Mouse (Mus musculus): ENCODE results near the gene Slc25a22. TPM values are rescaled to one million over a fixed set of nuclear protein-coding genes. Genes with fewer than 3 reads are reported as not detected.

The Slc25a22 gene
- polyA plus RNA-seq, 1 experiment from 2014 or later, result 17.2 TPM

DNA sequence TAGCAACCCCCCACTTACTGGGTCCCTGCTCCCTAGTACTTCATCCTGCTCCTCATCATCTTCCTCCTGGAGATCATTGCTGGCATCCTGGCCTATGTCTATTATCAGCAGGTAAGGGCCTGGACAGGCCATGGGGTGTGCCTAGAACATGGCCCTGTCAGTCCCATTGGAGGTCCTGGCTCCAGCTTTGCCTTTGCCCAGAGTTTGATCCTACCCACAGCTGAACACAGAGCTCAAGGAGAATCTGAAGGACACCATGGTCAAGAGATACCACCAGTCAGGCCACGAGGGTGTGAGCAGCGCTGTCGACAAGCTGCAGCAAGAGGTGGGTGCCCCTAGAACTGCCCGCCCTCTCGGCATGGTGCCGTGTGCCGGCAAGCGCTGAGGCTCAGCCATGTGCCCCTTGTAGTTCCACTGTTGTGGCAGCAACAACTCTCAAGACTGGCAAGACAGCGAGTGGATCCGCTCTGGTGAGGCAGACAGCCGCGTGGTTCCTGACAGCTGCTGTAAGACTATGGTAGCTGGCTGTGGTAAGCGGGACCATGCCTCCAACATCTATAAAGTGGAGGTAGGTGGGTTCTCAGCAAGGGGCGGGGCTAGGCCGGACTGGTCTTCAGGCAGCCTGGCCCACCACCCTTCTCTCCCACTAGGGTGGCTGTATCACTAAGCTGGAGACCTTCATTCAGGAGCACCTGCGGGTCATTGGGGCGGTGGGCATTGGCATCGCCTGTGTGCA, 32.4 kb upstream of the Slc25a22 start:
- H3K9ac ChIP-seq (ENCODE audit: low read length), result no peak overlapping the region
- no peaks in the 10 kb centered on the region for H3K9me3 ChIP-seq (ENCODE audit: control insufficient read depth, low read length)
- peaks cover 21% of the 10 kb centered on the region for H3K4me1 ChIP-seq (replicated peaks; ENCODE audit: control insufficient read depth, insufficient read depth)
- H3K4me2 ChIP-seq (replicated peaks; ENCODE audit: low read depth), result no peak overlapping the region
- H3K27ac ChIP-seq (replicated peaks), result no peak overlapping the region
- DNase-seq (ENCODE audit: low spot score) (no peak), ATAC-seq (ENCODE audit: low FRiP score, low TSS enrichment) (no peak)
- peaks cover 19% of the 10 kb centered on the region for H3K36me3 ChIP-seq (ENCODE audit: control insufficient read depth, insufficient read depth, low read length)
- WGBS, result 90% methylated on average over 18 of the region's 18 CpGs
- H3K4me3 ChIP-seq (ENCODE audit: low read depth, low read length), result no peak overlapping the region
- TF ChIP-seq EP300 (optimal IDR thresholded peaks at IDR 0.05) (no peak), CTCF (IDR thresholded peaks at IDR 0.05; ENCODE audit: low read depth) (no peak)
- H3K27me3 ChIP-seq (ENCODE audit: control insufficient read depth, insufficient read depth, low read length), result no peaks in the 10 kb centered on the region

DNA sequence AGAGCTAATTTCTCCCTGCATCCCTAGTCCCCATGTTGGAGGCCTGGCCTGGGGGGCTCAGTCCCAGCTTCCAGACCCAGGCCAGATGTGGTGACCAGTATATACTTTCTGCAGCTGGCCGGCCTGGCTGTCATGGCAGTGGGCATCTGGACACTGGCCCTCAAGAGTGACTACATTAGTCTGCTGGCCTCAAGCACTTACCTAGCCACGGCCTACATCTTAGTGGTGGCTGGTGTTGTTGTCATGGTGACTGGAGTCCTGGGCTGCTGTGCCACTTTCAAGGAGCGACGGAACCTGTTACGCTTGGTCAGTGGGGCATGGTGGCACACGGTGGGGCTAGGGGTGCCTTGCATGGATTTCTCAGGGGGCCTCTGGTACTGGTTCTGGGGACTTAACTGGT, 31.7 kb upstream of the Slc25a22 start:
- Histone ChIP-seq H3K9ac (ENCODE audit: low read length) (peak overlapping the region; percentile 86; the same call in 1 of the 2 replicates), H3K4me2 (replicated peaks; ENCODE audit: low read depth) (peak overlapping the region; percentile 82), H3K27me3 (ENCODE audit: control insufficient read depth, insufficient read depth, low read length) (0 out of 2 replicates have a peak, but pooled peaks cover 2% of the 10 kb centered on the region), H3K27ac (replicated peaks) (peak overlapping the region; percentile 94), H3K9me3 (ENCODE audit: control insufficient read depth, low read length) (no peaks in the 10 kb centered on the region), H3K36me3 (ENCODE audit: control insufficient read depth, insufficient read depth, low read length) (peaks cover 19% of the 10 kb centered on the region), H3K4me1 (replicated peaks; ENCODE audit: control insufficient read depth, insufficient read depth) (peaks cover 21% of the 10 kb centered on the region), H3K4me3 (ENCODE audit: low read depth, low read length) (peak overlapping the region; percentile 72; the same call in 1 of the 2 replicates)
- 78% methylated on average over 6 of the region's 6 CpGs for WGBS
- no peak for DNase-seq (ENCODE audit: low spot score)
- ATAC-seq (ENCODE audit: low FRiP score, low TSS enrichment), result no peak
- TF ChIP-seq EP300 (optimal IDR thresholded peaks at IDR 0.05) (no peak), CTCF (IDR thresholded peaks at IDR 0.05; ENCODE audit: low read depth) (no peak)

DNA sequence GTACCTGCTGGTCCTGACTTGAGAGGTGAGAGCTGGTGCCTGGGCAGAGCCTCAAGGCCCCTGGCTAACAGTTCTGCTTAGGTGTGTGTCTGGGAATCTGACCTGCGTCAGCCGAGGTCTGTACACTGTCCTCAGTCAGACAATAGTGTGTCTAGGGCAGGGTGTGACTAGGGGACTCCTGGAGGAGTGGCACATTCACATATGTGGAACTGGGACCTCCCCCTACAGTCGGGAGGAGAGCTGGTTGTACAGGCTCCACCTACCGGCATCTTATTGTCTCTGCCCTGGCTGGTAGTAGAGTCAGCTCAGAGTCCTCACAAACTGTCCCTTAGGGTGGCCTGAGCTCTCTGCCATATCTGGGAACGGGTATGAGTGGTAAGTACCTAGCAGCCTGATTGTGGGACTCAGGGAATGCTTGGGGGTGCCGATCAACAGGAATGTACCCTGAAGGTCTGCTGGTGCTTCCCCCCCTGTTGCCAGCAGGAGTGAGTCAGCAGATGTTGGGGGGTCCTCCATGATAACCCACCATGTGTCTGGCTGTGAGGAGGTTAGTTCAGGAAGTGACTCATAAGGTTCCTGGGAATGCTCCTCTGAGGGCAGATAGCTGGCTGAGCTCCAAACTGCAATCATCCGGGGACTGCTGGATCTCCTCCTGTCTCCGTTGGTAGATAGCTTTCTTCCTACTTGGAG, 31.0 kb upstream of the Slc25a22 start:
- ATAC-seq (ENCODE audit: low FRiP score, low TSS enrichment) (peak; percentile 57), DNase-seq (ENCODE audit: low spot score) (peak; percentile 65)
- peaks cover 18% of the 10 kb centered on the region for H3K4me1 ChIP-seq (replicated peaks; ENCODE audit: control insufficient read depth, insufficient read depth)
- H3K36me3 ChIP-seq (ENCODE audit: control insufficient read depth, insufficient read depth, low read length), result peaks cover 19% of the 10 kb centered on the region
- H3K27me3 ChIP-seq (ENCODE audit: control insufficient read depth, insufficient read depth, low read length), result 0 out of 2 replicates have a peak, but pooled peaks cover 2% of the 10 kb centered on the region
- H3K4me2 ChIP-seq (replicated peaks; ENCODE audit: low read depth), result peak overlapping the region; percentile 82
- TF ChIP-seq EP300 (optimal IDR thresholded peaks at IDR 0.05) (no peak), CTCF (IDR thresholded peaks at IDR 0.05; ENCODE audit: low read depth) (peak; percentile 73)
- H3K9me3 ChIP-seq (ENCODE audit: control insufficient read depth, low read length), result no peaks in the 10 kb centered on the region
- peak overlapping the region; percentile 72 for H3K4me3 ChIP-seq (ENCODE audit: low read depth, low read length)
- H3K9ac ChIP-seq (ENCODE audit: low read length), result peak overlapping the region; percentile 86
- WGBS, result 3% methylated on average over 8 of the region's 8 CpGs
- H3K27ac ChIP-seq (replicated peaks), result peak overlapping the region; percentile 94

DNA sequence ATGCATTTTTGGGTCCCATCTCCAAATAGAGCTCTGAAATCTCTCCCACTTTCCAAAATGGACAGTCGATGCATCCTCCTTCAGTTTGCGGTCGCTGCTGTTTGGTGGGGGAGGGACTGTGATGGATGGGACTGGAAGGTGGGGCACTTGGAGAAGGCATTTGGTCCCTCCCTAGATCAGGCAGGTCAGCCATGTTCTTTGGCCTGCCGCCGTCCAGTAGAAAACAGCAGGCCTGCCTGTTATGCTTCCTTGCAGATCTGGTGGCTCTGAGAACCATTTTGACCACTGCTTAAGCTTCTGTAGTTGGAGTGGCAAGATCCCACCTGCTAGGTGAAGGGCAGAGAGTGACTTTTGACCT, 30.5 kb upstream of the Slc25a22 start:
- H3K4me3 ChIP-seq (ENCODE audit: low read depth, low read length), result peak overlapping the region; percentile 72
- ATAC-seq (ENCODE audit: low FRiP score, low TSS enrichment) (no peak), DNase-seq (ENCODE audit: low spot score) (no peak)
- peak overlapping the region; percentile 94 for H3K27ac ChIP-seq (replicated peaks)
- peaks cover 19% of the 10 kb centered on the region for H3K36me3 ChIP-seq (ENCODE audit: control insufficient read depth, insufficient read depth, low read length)
- peaks cover 18% of the 10 kb centered on the region for H3K4me1 ChIP-seq (replicated peaks; ENCODE audit: control insufficient read depth, insufficient read depth)
- peak overlapping the region; percentile 86 for H3K9ac ChIP-seq (ENCODE audit: low read length)
- no peaks in the 10 kb centered on the region for H3K9me3 ChIP-seq (ENCODE audit: control insufficient read depth, low read length)
- peak overlapping the region; percentile 82 for H3K4me2 ChIP-seq (replicated peaks; ENCODE audit: low read depth)
- 11% methylated on average over 5 of the region's 5 CpGs for WGBS
- 0 out of 2 replicates have a peak, but pooled peaks cover 2% of the 10 kb centered on the region for H3K27me3 ChIP-seq (ENCODE audit: control insufficient read depth, insufficient read depth, low read length)
- TF ChIP-seq CTCF (IDR thresholded peaks at IDR 0.05; ENCODE audit: low read depth) (no peak), EP300 (optimal IDR thresholded peaks at IDR 0.05) (no peak)

DNA sequence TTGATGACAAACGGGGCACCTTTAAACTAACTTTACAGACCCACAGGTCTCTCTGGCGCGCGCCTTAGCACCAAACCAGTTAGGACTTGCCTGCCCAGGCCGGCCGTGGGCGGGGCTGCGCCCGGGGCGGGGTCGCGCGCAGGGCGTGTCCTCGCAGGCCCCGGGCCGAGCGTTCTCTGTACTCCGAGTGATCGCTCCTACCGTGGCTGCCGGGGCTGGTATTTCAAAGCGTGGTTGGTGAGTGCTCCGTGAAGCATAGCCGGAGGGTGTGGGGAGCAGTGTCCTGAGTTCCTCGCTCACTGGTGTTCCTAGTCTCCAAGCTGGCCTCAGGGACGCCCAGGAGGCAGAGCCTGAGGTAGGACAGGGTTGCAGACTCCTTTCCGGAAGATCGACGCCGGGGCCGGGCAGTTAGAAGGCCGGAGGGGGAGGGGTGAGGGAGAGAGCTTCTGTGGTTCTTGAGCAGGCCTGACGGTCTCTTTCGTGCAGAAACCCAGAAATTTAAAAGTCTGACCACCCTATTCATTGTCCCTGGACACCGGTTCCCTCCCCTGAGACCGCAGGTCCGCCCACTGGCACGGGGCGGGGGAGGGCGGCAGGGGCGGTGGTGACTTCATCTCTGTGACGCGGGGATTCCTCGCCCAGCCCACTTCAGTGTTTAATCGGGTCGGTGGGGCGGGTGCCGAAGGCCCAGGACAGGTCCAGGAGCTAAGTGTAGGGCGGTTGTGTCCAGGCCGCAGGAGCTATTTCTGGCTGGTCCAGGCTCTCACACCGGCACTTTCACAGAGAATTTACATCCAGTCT, 29.7 kb upstream of the Slc25a22 start, which contains the start of gene Cd151:
Gene Cd151, plus strand, starts transcription at position 163 of the 801 bp plus-strand sequence.
- ATAC-seq (ENCODE audit: low FRiP score, low TSS enrichment) (peak; percentile 82), DNase-seq (ENCODE audit: low spot score) (peak; percentile 94)
- TF ChIP-seq EP300 (optimal IDR thresholded peaks at IDR 0.05) (no peak), CTCF (IDR thresholded peaks at IDR 0.05; ENCODE audit: low read depth) (no peak)
- peaks cover 18% of the 10 kb centered on the region for H3K4me1 ChIP-seq (replicated peaks; ENCODE audit: control insufficient read depth, insufficient read depth)
- no peaks in the 10 kb centered on the region for H3K9me3 ChIP-seq (ENCODE audit: control insufficient read depth, low read length)
- 0 out of 2 replicates have a peak, but pooled peaks cover 2% of the 10 kb centered on the region for H3K27me3 ChIP-seq (ENCODE audit: control insufficient read depth, insufficient read depth, low read length)
- H3K36me3 ChIP-seq (ENCODE audit: control insufficient read depth, insufficient read depth, low read length), result peaks cover 19% of the 10 kb centered on the region
- H3K4me2 ChIP-seq (replicated peaks; ENCODE audit: low read depth), result peak within 1 kb of the TSS; percentile 82
- H3K27ac ChIP-seq (replicated peaks), result peak within 1 kb of the TSS; percentile 94
- H3K4me3 ChIP-seq (ENCODE audit: low read depth, low read length), result peak within 1 kb of the TSS; percentile 72
- peak within 1 kb of the TSS; percentile 86 for H3K9ac ChIP-seq (ENCODE audit: low read length)
- under 1% methylated on average over 51 of the region's 52 CpGs for WGBS

Data from stomach, postnatal 0 days (tissue).